Mouse (Mus musculus): ENCODE results near the gene Epb41l5.

Epb41l5 gene

GRCm38 (mm10) chr1:119501881-119502280 lies 146.9 kb downstream of the Epb41l5 start:
- DNase-seq (ENCODE audit: low spot score) = no peak

GRCm38 (mm10) chr1:119499456-119499855 lies 149.3 kb downstream of the Epb41l5 start:
- no peak for DNase-seq (ENCODE audit: low spot score)

- no peak for DNase-seq (ENCODE audit: low spot score)
Observed at GRCm38 (mm10) chr1:119498536-119499231, 150.1 kb downstream of the Epb41l5 start.

- no peak for DNase-seq (ENCODE audit: low spot score)
Observed at GRCm38 (mm10) chr1:119497346-119498004, 151.3 kb downstream of the Epb41l5 start.

GRCm38 (mm10) chr1:119495396-119495775 lies 153.4 kb downstream of the Epb41l5 start:
- no peak for DNase-seq (ENCODE audit: low spot score)

Data from layer of hippocampus, adult 9-10 months (tissue).